Mouse (Mus musculus): ENCODE measurements around the gene 4921504E06Rik. TPM values are rescaled to one million over a fixed set of nuclear protein-coding genes. Genes with fewer than 3 reads are reported as not detected.

4921504E06Rik gene
- polyA plus RNA-seq (2014; fragmentation: Nextera tagmentation; extraction: Ambion mirVana) = 0.09 TPM in 1 of 2 replicates, not detected in the other

GRCm38 (mm10) chr2:19553821-19554592 is at the start of gene 4921504E06Rik:
TSS of gene 4921504E06Rik (minus strand) at chr2:19553914.
- peak within 1 kb of the TSS; percentile 55 for H3K9ac ChIP-seq (ENCODE audit: low read length)
- ATAC-seq (ENCODE audit: insufficient number of reproducible peaks, insufficient read depth, low FRiP score, low read depth) = peak; percentile 92

GRCm38 (mm10) chr2:19601386-19601925 is 47.7 kb upstream of the 4921504E06Rik start:
- no peak overlapping the region for H3K4me2 ChIP-seq (ENCODE audit: low read length)
- no peak overlapping the region for H3K9ac ChIP-seq (ENCODE audit: low read length)
- H3K36me3 ChIP-seq (ENCODE audit: control insufficient read depth, insufficient read depth, low read length) = no peaks in the 10 kb centered on the region
- H3K9me3 ChIP-seq (ENCODE audit: control insufficient read depth, low read length) = no peaks in the 10 kb centered on the region
- ATAC-seq (ENCODE audit: insufficient number of reproducible peaks, insufficient read depth, low FRiP score, low read depth) = no peak
- H3K4me1 ChIP-seq (ENCODE audit: control insufficient read depth in 2 of 2, insufficient read depth in 2 of 2, low read length in 2 of 2) = no peaks in the 10 kb centered on the region
- no peak overlapping the region for H3K27ac ChIP-seq (replicated peaks in 1 of 2; ENCODE audit: control insufficient read depth in 1 of 2, insufficient read depth in 1 of 2, low read depth in 2 of 2, low read length in 2 of 2)
- no peaks in the 10 kb centered on the region for H3K27me3 ChIP-seq (ENCODE audit: control insufficient read depth, insufficient read depth, low read length)
- 66% methylated on average over 3 of the region's 3 CpGs for WGBS
- H3K4me3 ChIP-seq (ENCODE audit: control insufficient read depth in 1 of 2, insufficient read depth in 1 of 2, low read depth in 1 of 2, low read length in 2 of 2) = no peak overlapping the region

More at GRCm38 (mm10) chr2:19553821-19554592, at the start of gene 4921504E06Rik:
- H3K27ac ChIP-seq (replicated peaks in 1 of 2; ENCODE audit: control insufficient read depth in 1 of 2, insufficient read depth in 1 of 2, low read depth in 2 of 2, low read length in 2 of 2) = peak within 1 kb of the TSS; percentile 92 to 100
- no peaks in the 10 kb centered on the region for H3K9me3 ChIP-seq (ENCODE audit: control insufficient read depth, low read length)
- H3K4me2 ChIP-seq (ENCODE audit: low read length) = peak within 1 kb of the TSS; percentile 66
- WGBS = under 1% methylated on average over 22 of the region's 27 CpGs
- no peaks in the 10 kb centered on the region for H3K27me3 ChIP-seq (ENCODE audit: control insufficient read depth, insufficient read depth, low read length)
- peaks cover 20 to 39% of the 10 kb centered on the region in 2 experiments for H3K4me1 ChIP-seq (ENCODE audit: control insufficient read depth in 2 of 2, insufficient read depth in 2 of 2, low read length in 2 of 2)
- H3K36me3 ChIP-seq (ENCODE audit: control insufficient read depth, insufficient read depth, low read length) = no peaks in the 10 kb centered on the region
- H3K4me3 ChIP-seq (ENCODE audit: control insufficient read depth in 1 of 2, insufficient read depth in 1 of 2, low read depth in 1 of 2, low read length in 2 of 2) = peak within 1 kb of the TSS; percentile 40 to 66

GRCm38 (mm10) chr2:19600860-19601259 is 47.1 kb upstream of the 4921504E06Rik start:
- no peaks in the 10 kb centered on the region for H3K27me3 ChIP-seq (ENCODE audit: control insufficient read depth, insufficient read depth, low read length)
- H3K9me3 ChIP-seq (ENCODE audit: control insufficient read depth, low read length) = no peaks in the 10 kb centered on the region
- no peak overlapping the region for H3K27ac ChIP-seq (replicated peaks in 1 of 2; ENCODE audit: control insufficient read depth in 1 of 2, insufficient read depth in 1 of 2, low read depth in 2 of 2, low read length in 2 of 2)
- H3K4me2 ChIP-seq (ENCODE audit: low read length) = no peak overlapping the region
- no peaks in the 10 kb centered on the region for H3K36me3 ChIP-seq (ENCODE audit: control insufficient read depth, insufficient read depth, low read length)
- H3K4me1 ChIP-seq (ENCODE audit: control insufficient read depth in 2 of 2, insufficient read depth in 2 of 2, low read length in 2 of 2) = no peaks in the 10 kb centered on the region
- ATAC-seq (ENCODE audit: insufficient number of reproducible peaks, insufficient read depth, low FRiP score, low read depth) = no peak
- H3K9ac ChIP-seq (ENCODE audit: low read length) = no peak overlapping the region
- 78% methylated on average over 5 of the region's 5 CpGs for WGBS
- no peak overlapping the region for H3K4me3 ChIP-seq (ENCODE audit: control insufficient read depth in 1 of 2, insufficient read depth in 1 of 2, low read depth in 1 of 2, low read length in 2 of 2)

- Histone ChIP-seq H3K36me3 (ENCODE audit: control insufficient read depth, insufficient read depth, low read length) (no peaks in the 10 kb centered on the region), H3K9ac (ENCODE audit: low read length) (no peak overlapping the region), H3K4me2 (ENCODE audit: low read length) (no peak overlapping the region), H3K4me3 (ENCODE audit: control insufficient read depth in 1 of 2, insufficient read depth in 1 of 2, low read depth in 1 of 2, low read length in 2 of 2) (no peak overlapping the region), H3K9me3 (ENCODE audit: control insufficient read depth, low read length) (no peaks in the 10 kb centered on the region), H3K27ac (replicated peaks in 1 of 2; ENCODE audit: control insufficient read depth in 1 of 2, insufficient read depth in 1 of 2, low read depth in 2 of 2, low read length in 2 of 2) (no peak overlapping the region), H3K27me3 (ENCODE audit: control insufficient read depth, insufficient read depth, low read length) (no peaks in the 10 kb centered on the region), H3K4me1 (ENCODE audit: control insufficient read depth in 2 of 2, insufficient read depth in 2 of 2, low read length in 2 of 2) (no peaks in the 10 kb centered on the region; a peak in 1 of 4 replicates)
- no peak for ATAC-seq (ENCODE audit: insufficient number of reproducible peaks, insufficient read depth, low FRiP score, low read depth)
- 64% methylated on average over 5 of the region's 5 CpGs for WGBS
These were observed 46.1 kb upstream of the 4921504E06Rik start for GRCm38 (mm10) chr2:19599801-19600200.

GRCm38 (mm10) chr2:19596988-19597387 is 43.3 kb upstream of the 4921504E06Rik start:
- no peaks in the 10 kb centered on the region; a peak in 1 of 4 replicates for H3K4me1 ChIP-seq (ENCODE audit: control insufficient read depth in 2 of 2, insufficient read depth in 2 of 2, low read length in 2 of 2)
- no peaks in the 10 kb centered on the region for H3K9me3 ChIP-seq (ENCODE audit: control insufficient read depth, low read length)
- H3K9ac ChIP-seq (ENCODE audit: low read length) = no peak overlapping the region
- H3K4me2 ChIP-seq (ENCODE audit: low read length) = no peak overlapping the region
- H3K27ac ChIP-seq (replicated peaks in 1 of 2; ENCODE audit: control insufficient read depth in 1 of 2, insufficient read depth in 1 of 2, low read depth in 2 of 2, low read length in 2 of 2) = no peak overlapping the region
- ATAC-seq (ENCODE audit: insufficient number of reproducible peaks, insufficient read depth, low FRiP score, low read depth) = no peak
- H3K27me3 ChIP-seq (ENCODE audit: control insufficient read depth, insufficient read depth, low read length) = no peaks in the 10 kb centered on the region
- H3K36me3 ChIP-seq (ENCODE audit: control insufficient read depth, insufficient read depth, low read length) = no peaks in the 10 kb centered on the region
- H3K4me3 ChIP-seq (ENCODE audit: control insufficient read depth in 1 of 2, insufficient read depth in 1 of 2, low read depth in 1 of 2, low read length in 2 of 2) = no peak overlapping the region

- H3K9ac ChIP-seq (ENCODE audit: low read length) = no peak overlapping the region
- H3K36me3 ChIP-seq (ENCODE audit: control insufficient read depth, insufficient read depth, low read length) = no peaks in the 10 kb centered on the region
- H3K4me1 ChIP-seq (ENCODE audit: control insufficient read depth in 2 of 2, insufficient read depth in 2 of 2, low read length in 2 of 2) = no peaks in the 10 kb centered on the region; a peak in 1 of 4 replicates
- 78% methylated on average over 2 of the region's 2 CpGs for WGBS
- no peaks in the 10 kb centered on the region for H3K9me3 ChIP-seq (ENCODE audit: control insufficient read depth, low read length)
- ATAC-seq (ENCODE audit: insufficient number of reproducible peaks, insufficient read depth, low FRiP score, low read depth) = no peak
- no peak overlapping the region for H3K4me3 ChIP-seq (ENCODE audit: control insufficient read depth in 1 of 2, insufficient read depth in 1 of 2, low read depth in 1 of 2, low read length in 2 of 2)
- no peak overlapping the region for H3K27ac ChIP-seq (replicated peaks in 1 of 2; ENCODE audit: control insufficient read depth in 1 of 2, insufficient read depth in 1 of 2, low read depth in 2 of 2, low read length in 2 of 2)
- no peaks in the 10 kb centered on the region for H3K27me3 ChIP-seq (ENCODE audit: control insufficient read depth, insufficient read depth, low read length)
- no peak overlapping the region for H3K4me2 ChIP-seq (ENCODE audit: low read length)
These were observed 42.7 kb upstream of the 4921504E06Rik start for GRCm38 (mm10) chr2:19596426-19596825.

- 73% methylated on average over 7 of the region's 7 CpGs for WGBS
- H3K27ac ChIP-seq (replicated peaks in 1 of 2; ENCODE audit: control insufficient read depth in 1 of 2, insufficient read depth in 1 of 2, low read depth in 2 of 2, low read length in 2 of 2) = no peak overlapping the region
- H3K4me1 ChIP-seq (ENCODE audit: control insufficient read depth in 2 of 2, insufficient read depth in 2 of 2, low read length in 2 of 2) = no peaks in the 10 kb centered on the region; a peak in 1 of 4 replicates
- H3K27me3 ChIP-seq (ENCODE audit: control insufficient read depth, insufficient read depth, low read length) = no peaks in the 10 kb centered on the region
- no peak for ATAC-seq (ENCODE audit: insufficient number of reproducible peaks, insufficient read depth, low FRiP score, low read depth)
- no peak overlapping the region for H3K4me3 ChIP-seq (ENCODE audit: control insufficient read depth in 1 of 2, insufficient read depth in 1 of 2, low read depth in 1 of 2, low read length in 2 of 2)
- no peaks in the 10 kb centered on the region for H3K36me3 ChIP-seq (ENCODE audit: control insufficient read depth, insufficient read depth, low read length)
- no peak overlapping the region for H3K4me2 ChIP-seq (ENCODE audit: low read length)
- no peak overlapping the region for H3K9ac ChIP-seq (ENCODE audit: low read length)
- no peaks in the 10 kb centered on the region for H3K9me3 ChIP-seq (ENCODE audit: control insufficient read depth, low read length)
These were observed 41.1 kb upstream of the 4921504E06Rik start for GRCm38 (mm10) chr2:19594856-19595255.
